Mouse (Mus musculus): ENCODE data around the gene Unc5a.

Unc5a gene

GRCm38 (mm10) chr13:55004646-55005045 is 55.4 kb downstream of the Unc5a start:
- DNase-seq: peak; percentile 64

GRCm38 (mm10) chr13:55005691-55006414 is 56.6 kb downstream of the Unc5a start:
- no peak for DNase-seq

GRCm38 (mm10) chr13:55006415-55006742 is 57.2 kb downstream of the Unc5a start:
- DNase-seq: no peak

DNA sequence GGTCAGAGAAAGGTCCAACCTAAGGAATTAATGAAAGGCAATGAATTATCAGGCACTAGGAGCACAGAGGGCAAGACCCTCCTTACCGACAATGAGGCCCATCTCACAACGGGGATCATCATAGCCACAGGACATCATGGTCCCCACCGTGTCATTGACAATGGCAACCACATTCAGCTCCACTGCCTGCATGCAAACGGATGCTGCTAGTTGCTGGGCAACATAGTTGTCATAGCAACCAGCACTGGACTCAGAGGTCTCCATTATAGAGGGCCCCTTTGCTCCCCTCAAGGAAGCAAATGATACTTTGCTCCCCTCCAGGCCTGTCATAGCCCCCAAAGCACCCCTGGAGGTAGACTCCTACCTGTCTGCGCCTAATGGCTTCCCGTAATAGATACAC is 59.4 kb downstream of the Unc5a start:
- no peak for DNase-seq

- no peak for DNase-seq
Measured at GRCm38 (mm10) chr13:55011103-55011502, 61.9 kb downstream of the Unc5a start.

DNA sequence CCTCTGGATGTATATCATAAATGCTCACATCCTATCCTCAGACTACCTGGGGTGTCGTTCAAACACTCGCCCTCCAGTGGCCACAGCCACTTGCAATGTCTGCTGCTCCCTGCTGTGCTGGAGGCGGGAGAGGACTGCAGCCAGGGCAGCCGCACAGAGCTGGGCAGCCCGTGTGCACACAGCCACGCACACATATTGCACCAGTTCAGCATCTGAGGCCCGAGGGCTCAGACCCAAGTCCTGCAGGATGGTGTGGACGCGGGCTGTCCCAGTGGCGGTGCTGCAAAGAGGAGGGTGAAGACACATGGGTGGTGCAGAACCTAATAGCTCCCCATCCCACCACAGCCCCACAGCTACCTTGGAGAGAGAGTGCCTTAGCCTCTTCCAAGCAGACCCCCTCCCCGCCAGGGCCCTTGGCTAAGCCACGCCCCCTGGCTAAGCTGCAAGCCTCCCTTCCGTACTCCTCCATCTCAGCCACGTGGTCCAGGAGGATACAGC is 62.8 kb downstream of the Unc5a start:
- DNase-seq: no peak

DNA sequence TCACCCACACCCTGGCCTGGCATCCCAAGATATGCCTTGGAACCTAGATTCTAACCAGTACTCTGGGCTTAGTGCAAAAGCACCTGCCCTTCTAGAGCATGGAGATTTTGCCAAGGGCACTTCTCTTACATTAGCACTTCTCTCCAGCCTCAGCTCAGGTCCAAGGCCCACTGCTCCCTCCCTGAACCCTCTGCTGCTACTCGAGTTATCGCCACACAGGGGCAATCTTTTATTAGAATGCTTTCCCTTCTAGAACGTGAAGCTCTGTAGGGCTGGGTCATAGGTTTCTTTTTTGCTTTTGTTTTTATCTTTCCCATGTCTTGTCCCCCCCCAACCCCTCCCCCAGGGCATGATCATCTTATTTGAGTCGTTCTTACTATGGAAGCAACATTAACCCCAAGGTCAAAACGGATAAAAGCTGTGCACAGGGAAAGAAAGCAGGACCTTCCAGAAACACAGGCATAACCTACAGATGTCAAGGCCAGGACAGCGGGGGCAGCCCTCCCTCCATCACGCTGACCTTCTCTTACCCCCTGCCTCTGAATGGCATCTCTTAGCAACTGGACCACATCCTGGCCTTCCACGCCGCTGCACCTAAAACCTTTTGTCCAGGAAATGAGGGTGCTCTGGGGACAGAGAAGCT is 64.6 kb downstream of the Unc5a start:
- no peak for DNase-seq

DNA sequence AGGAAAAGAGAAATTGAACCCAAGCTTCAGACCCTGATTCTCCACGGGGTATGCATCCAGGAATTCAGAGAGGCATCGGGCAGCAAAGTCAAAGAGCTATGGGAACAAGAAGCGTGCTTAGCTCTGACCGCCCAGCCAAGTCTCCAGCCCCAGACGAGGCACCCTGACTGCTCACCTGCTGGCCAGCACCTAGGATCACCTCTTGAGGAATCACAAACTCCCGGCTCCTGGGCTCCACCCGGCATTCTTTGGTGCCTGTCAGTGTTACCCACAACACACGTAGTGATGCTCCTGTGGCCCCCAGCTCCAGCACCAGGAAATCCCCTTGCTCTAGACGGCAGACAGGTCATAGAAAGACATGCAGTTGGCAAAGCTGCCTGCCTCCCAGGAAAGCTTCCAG is 65.2 kb downstream of the Unc5a start:
- no peak for DNase-seq

DNA sequence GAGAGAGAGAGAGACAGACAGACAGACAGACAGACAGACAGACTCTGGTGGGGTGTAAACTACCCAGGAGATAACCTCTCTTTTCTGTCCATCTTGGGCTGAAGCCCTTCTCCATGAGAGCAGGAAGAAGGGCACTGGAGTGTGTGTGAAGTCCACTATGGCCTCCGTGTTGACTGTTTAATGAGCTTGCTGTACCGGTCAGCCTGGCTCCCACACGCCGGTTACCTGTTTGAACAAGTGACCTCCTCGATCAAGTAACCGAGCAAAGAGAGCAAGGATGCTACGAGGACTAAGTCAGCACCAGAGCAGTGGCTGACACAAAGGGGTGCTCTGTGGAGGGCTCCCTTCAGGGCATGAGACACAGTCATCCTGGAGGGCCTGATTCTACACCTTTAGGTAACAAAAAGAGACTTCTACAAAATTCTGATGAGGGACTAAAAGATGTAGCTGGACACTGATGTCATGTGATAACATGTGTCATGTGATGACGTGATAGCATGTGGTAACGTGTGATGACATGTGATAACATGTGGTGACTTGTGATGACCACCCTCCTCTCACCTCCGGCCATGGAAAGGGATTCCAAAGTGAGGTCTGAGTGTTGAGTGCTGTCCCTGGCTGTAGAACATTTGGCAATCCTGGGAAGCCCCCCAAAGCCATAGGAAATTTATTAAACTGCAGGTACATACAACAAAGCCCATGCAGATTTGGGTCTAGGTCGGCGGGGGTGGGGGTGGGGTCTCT is 68.1 kb downstream of the Unc5a start:
- no peak for DNase-seq

GRCm38 (mm10) chr13:55017898-55018599 is 68.8 kb downstream of the Unc5a start:
- DNase-seq: no peak

DNA sequence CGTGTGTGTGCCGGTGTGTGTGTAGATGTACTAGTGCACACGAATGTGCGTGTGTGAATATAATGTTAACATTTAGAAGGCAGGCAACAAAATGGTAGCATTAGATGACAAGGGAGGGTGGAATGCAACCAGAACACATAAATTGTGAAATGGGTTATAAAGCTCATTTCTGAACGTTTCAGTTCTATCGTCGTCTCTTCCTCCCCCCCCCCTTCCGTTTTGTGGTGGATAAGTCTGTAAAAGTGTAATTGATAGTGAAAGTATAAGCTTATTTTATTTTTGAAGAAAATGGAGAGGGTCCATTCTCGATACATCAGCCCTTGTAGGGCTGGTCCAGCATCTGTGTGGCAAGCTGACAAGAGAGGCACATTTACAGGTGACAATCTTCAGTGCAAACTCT is 69.5 kb downstream of the Unc5a start:
- no peak for DNase-seq

DNA sequence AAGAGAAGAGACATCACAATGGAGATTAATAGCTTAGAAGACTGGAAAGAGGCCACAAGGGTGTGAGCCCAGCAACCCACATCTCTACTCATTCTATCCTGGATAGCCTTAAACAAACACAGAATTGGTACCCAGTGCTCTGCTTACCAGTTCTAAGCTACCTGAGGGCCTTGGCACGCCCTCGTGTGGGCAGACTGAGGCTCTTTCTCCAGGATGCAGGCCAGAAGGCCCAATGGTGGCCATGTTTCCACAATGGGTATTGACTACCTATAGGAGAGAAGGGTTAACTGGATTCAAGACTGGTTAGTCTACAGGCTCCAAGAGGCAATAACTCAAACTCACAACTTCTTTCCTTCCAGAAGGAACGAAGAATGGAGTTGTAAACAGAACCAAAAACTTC is 70.0 kb downstream of the Unc5a start:
- no peak for DNase-seq

- no peak for DNase-seq
Measured at GRCm38 (mm10) chr13:55020051-55020450, 70.8 kb downstream of the Unc5a start.

DNA sequence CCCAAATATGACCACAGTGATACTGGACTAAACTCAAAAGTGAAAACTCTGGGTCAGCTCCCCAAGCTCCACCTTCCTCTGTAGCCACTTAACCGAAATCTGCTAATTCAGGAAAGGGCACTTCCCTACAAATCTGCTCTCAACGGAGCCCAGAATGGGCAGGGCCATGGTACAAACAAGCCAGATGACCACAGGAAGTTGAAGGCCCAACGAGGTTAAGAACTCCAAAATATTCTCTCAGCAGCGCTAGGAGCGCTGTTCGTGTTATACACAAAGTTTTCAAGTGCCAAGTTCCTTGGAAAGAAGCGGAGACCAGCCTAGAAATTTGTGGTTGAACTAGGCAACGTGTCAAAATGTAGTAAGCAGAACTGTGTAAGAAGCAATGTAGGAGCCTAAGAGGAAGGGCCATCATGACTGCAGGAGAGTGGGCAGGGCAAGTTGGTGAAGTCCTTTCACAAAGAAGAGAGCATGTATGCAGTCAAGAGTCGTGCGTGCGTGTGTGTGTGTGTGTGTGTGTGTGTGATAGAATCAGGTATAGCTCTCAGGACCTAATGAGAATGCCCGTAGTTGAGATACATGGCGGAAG is 72.1 kb downstream of the Unc5a start, which contains the start of gene Hk3:
Hk3 (minus strand) TSS at position 192 of the 586 bp plus-strand sequence.
- DNase-seq: no peak

- no peak for DNase-seq
Measured at GRCm38 (mm10) chr13:55022256-55022655, 73.0 kb downstream of the Unc5a start.

- DNase-seq: no peak
Measured at GRCm38 (mm10) chr13:55022715-55023114, 73.5 kb downstream of the Unc5a start.

DNA sequence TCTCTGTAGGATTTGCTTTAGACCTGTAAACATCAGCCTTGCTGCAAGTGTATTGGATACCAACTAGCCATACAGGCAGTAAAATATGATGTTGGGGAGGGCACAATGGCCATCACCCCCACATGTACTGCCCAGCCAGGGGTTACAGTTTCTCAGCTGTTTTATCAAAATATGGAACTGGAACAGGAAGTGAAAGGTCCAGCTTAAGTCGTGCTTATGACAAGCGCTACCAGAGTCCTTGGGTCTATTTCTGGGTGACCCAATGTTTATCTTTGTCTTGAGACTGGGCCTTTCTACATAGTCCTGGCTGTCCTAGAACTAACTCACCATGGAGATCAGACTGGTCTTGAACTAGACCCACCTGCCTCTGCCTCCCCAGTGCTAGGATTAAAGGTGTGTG is 75.0 kb downstream of the Unc5a start:
- no peak for DNase-seq

DNA sequence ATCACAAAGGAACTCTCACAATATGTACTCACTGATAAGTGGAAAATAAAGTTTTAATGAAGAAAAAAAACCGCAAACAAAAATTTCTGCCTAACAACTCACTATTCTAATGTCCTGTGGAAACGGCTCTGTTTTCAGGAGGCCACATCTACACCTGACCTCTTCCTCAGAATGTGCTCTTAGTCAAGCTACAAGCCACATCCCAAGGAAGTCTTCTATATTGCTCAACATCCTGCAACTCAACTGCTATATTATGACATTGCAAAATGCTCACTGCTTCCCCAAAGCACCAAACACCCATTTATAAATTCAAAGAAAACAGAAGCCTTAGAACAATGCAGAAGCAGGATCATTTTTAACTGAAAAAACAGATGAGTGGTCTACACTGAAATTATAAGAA is 90.8 kb downstream of the Unc5a start:
- no peak for DNase-seq

GRCm38 (mm10) chr13:55047706-55048105 is 98.5 kb downstream of the Unc5a start:
- DNase-seq: no peak
